Mouse (Mus musculus) heart, adult 2 months (tissue): ENCODE results near the gene Sema3b.

Experiments
- CTCF ChIP-seq: fragments of 200-600 bp; IDR thresholded peaks from 2 replicates; pipeline ENCODE4 v1.8.1; 2022; ENCODE audit warnings: antibody characterized with exemption, mild to moderate bottlenecking, moderate library complexity
- EP300 ChIP-seq: fragments of 200-500 bp; IDR thresholded peaks from 2 replicates; pipeline ENCODE4 v1.6.1; 2011; ENCODE audit warnings: low read depth, low read length, control low read depth; ENCODE audit not compliant: insufficient read depth
- POLR2A ChIP-seq: fragments of 200-500 bp; IDR thresholded peaks from 2 replicates; pipeline ENCODE4 v1.6.1; 2011; ENCODE audit warnings: mild to moderate bottlenecking, low read depth, low read length, control low read depth; ENCODE audit not compliant: insufficient read depth

GRCm38 (mm10) chr9:107586504-107586903, 22.5 kb downstream of the Sema3b start:
- TF ChIP-seq POLR2A = no peak
- TF ChIP-seq CTCF = no peak
- no peak for TF ChIP-seq EP300
